ENCODE assay signal across 18 mouse cellular contexts in genomic region chr2:141740318-141740717, GRCm38 (mm10).
DNase-seq lines count a peak whose midpoint lies in the region; ATAC-seq and TF ChIP-seq lines count a peak whose summit lies in the region.
"Had no signal": no experiment of that assay in that cellular context is flagged by ENCODE, and none has a peak within 500 bp of the region (broad histone marks: within the 10 kb centered on the region; RNA-seq: fewer than 3 reads in every experiment).

No protein-coding gene starts in this region.

- DNase-seq in layer of hippocampus, postnatal 10 days (ENCODE audit: low spot score in 2 of 2), result peak; percentile 8 to 22
- DNase-seq in layer of hippocampus, postnatal 25 days (ENCODE audit: extremely low spot score in 1 of 2, low spot score in 1 of 2), result no peak
- DNase-seq in Muller cell, postnatal 12 days (ENCODE audit: inconsistent ontology term), result peak; percentile 34
- DNase-seq in brain, embryonic 14.5 days (ENCODE audit: low read depth), result peak; percentile 80
- DNase-seq in thymus, postnatal 4 days, result no peak
- no peak for DNase-seq in adrenal gland, postnatal 14 days
- DNase-seq: cerebellum, adult 11 months; heart, adult 18-20 months; kidney, adult 8-10 months; kidney, postnatal 36 days; layer of hippocampus, adult 9-11 months; lung, postnatal 10 days; thymus, postnatal 14 days had no signal

- H3K36me3 ChIP-seq in hindbrain, embryonic 15.5 days, result no peaks in the 10 kb centered on the region
- H3K36me3 ChIP-seq: embryonic facial prominence, embryonic 13.5 days; limb, embryonic 15.5 days had no signal

- H3K4me2 ChIP-seq in hindbrain, embryonic 15.5 days, result no peak overlapping the region
- H3K4me2 ChIP-seq: embryonic facial prominence, embryonic 13.5 days; limb, embryonic 15.5 days had no signal

- no peak overlapping the region for H3K4me3 ChIP-seq in hindbrain, embryonic 15.5 days
- H3K4me3 ChIP-seq: embryonic facial prominence, embryonic 13.5 days; limb, embryonic 15.5 days had no signal

- whole genome bisulfite sequencing in hindbrain, embryonic 15.5 days, result 36% methylated on average over 5 of the region's 5 CpGs

- no peaks in the 10 kb centered on the region for H3K4me1 ChIP-seq in hindbrain, embryonic 15.5 days (replicated peaks)
- H3K4me1 ChIP-seq: embryonic facial prominence, embryonic 13.5 days; limb, embryonic 15.5 days had no signal

- no peak for TF ChIP-seq POLR2A in brain, embryonic 14.5 days (IDR thresholded peaks at IDR 0.05; ENCODE audit: borderline replicate concordance, extremely low read depth, insufficient read depth, insufficient read length, poor library complexity, severe bottlenecking)

- TF ChIP-seq CTCF in brain, embryonic 14.5 days (IDR thresholded peaks at IDR 0.05; ENCODE audit: borderline replicate concordance, extremely low read depth, insufficient read depth, insufficient read length), result no peak

- no peaks in the 10 kb centered on the region for H3K27me3 ChIP-seq in hindbrain, embryonic 15.5 days
- H3K27me3 ChIP-seq: embryonic facial prominence, embryonic 13.5 days; limb, embryonic 15.5 days had no signal

- H3K27ac ChIP-seq in hindbrain, embryonic 15.5 days (replicated peaks), result no peak overlapping the region
- H3K27ac ChIP-seq: embryonic facial prominence, embryonic 13.5 days; limb, embryonic 15.5 days; stomach, postnatal 0 days had no signal

- H3K9ac ChIP-seq in hindbrain, embryonic 15.5 days, result no peak overlapping the region
- H3K9ac ChIP-seq: embryonic facial prominence, embryonic 13.5 days; limb, embryonic 15.5 days had no signal

- H3K9me3 ChIP-seq in hindbrain, embryonic 15.5 days, result no peaks in the 10 kb centered on the region
- H3K9me3 ChIP-seq: embryonic facial prominence, embryonic 13.5 days; limb, embryonic 15.5 days had no signal

- peak; percentile 90 for ATAC-seq in hindbrain, embryonic 15.5 days (ENCODE audit: low FRiP score, low read depth)
- ATAC-seq: inflammation-experienced regulatory T-cells, adult 6 months had no signal

Comparison
In these comparisons a context has a peak if more than half of its experiments do, and no peak if none do; other contexts are left out.
1. DNase-seq: peak in layer of hippocampus, postnatal 10 days (2 of 2), Muller cell, postnatal 12 days (single experiment) and brain, embryonic 14.5 days (single experiment); none in layer of hippocampus, postnatal 25 days (0 of 2), thymus, postnatal 4 days (single experiment) and adrenal gland, postnatal 14 days (single experiment).